Mouse (Mus musculus): ENCODE results near the gene Dennd1a. TPM values are rescaled to one million over a fixed set of nuclear protein-coding genes. Genes with fewer than 3 reads are reported as not detected.

The Dennd1a gene
- polyA plus RNA-seq, 1 experiment = 7.2 TPM

DNA sequence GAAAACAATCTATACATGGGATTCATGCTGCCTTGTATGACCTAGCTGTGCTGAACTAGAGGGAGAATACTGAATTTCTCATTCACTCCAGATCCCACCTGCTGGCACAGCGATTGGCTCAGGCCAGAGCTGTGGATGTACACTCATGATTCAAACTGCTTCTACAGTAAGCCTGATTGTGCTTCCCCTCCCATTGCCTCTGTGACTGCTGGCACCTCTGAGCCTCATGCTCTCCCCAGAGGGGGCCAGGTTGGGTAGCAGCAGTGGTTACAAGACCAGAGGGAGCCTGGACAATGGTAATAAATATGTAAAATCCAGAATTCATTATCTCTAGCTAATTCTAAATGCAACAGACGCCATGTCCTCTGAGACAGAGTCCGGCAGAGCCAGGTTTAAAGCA lies 404.0 kb downstream of the Dennd1a start:
- DNase-seq (ENCODE audit: low spot score) = no peak

DNA sequence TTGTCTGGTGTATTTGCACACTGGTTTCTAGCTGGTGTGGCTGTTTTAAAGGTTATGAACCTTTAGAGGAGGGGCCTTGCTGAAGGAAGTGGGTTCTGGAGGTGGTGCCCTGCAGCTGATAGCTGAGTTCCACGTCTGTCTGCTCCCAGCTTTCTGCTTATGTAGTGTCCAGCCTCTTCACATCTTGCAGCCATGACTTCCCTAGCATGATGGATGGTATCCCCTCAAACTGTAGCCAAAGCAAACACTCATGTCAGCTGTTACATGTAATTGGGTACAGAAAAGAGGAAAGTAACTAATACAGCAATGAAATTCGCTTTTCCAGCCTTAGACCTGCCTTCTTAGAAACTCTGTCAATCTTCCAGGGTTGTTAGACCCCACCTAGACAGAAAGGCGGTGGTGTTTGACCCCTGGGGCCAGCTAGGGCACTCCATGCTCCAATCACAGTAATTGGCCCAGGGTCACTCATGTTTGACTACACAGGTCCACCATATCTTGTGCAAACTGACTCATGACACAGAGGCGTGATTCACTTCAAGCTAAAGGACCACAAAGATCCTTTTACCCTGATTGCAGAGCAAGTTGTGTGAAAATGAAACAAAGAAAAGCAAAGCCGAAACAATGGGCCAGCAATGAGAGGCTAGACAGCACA lies 405.8 kb downstream of the Dennd1a start:
- DNase-seq (ENCODE audit: low spot score) = no peak

DNA sequence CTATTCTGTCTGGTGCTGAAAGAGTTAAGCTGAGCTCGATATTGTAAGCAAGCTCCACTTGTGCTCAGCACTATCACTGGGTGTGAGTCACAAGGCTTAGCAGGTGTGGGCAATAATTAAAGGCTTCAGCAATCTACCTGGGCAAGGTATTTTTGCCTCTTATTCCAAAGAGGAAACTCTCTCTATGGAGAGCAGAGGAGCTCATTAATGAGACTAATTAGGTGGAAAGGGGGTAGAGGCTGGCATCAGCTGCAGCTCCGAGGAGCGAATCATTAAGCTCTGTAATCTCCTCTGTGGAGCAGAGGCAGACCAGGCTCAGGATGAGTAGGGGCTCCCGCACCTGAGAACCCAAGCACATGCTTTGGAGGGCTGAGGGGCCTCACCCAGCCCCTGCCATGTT lies 407.5 kb downstream of the Dennd1a start:
- DNase-seq (ENCODE audit: low spot score) = no peak

DNA sequence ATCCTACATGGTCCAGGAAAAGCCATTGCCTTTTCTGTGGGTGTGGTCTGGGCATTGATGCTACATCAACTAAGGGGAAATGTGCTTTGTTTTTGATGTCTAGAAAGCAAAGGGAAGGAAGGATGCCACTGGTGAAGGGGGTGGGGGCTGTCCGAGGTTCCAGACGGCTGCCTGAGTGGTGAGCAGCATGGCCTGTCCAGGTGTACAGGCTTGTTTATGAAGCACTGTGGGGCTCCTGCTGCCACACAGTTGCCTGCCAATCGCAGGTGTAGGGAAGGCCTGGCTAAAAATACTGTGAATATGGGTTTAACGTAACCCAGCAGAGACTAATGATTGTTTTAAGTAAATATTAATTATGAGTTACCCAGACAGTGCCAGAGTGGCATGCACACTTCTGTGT lies 414.4 kb downstream of the Dennd1a start:
- no peak for DNase-seq (ENCODE audit: low spot score)

DNA sequence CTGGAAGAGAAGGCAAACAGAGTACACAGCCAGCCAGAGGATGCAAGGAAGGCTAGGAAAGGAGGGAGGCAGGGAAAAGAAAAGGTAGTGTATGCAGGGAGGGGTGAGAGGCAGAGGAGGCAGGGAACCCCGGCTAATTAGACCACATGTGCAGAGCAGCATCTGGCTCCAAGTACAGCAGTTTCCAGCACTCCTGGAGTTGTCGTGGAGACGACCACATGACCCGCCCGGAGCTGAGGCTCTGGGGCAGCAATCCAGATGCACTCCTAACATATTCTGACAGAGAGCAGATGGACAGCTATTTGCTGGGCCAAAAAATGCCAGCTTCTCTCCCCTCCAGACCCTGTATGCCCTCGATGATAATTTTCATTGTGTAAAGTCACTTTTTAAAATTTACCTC lies 417.6 kb downstream of the Dennd1a start:
- no peak for DNase-seq (ENCODE audit: low spot score)

DNA sequence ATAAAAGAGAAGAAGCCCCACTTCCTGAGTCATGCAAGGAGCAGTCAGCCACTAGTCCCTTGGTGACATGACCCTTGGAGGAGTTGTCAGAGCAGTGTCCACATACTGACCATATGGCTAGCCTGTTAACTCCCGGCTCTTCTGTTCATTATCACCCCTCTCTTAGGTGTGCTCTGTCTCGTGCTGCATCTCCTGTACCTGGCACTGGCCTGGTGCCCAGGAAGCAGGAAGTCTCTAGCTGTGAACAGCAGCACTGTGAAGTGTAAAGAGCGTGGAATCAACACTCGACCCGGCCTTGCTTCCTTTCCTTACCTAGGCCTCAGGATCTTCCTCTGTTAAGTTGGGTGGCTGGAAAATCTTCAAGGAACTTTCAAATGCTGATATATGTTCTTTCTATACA lies 419.8 kb downstream of the Dennd1a start:
- DNase-seq (ENCODE audit: low spot score) = no peak

DNA sequence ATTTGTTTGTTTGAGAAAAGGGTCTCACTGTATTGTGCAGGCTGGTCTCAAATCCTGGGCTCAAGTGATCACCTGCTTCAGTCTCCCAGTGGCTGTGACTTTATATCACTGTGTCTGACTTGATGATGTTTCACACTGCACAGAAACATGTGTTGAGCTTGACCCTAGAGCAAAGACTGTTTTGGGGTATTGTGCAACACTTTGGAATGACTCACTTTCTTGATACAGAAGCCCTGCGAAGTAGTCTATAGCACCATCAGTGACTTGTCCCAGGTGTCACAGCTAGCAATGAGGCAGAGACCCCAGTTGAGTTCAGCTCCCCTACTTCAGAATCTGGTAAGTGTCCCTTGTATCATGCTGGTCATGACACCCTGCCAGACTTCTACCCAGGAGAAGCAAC lies 429.7 kb downstream of the Dennd1a start:
- no peak for DNase-seq (ENCODE audit: low spot score)

DNA sequence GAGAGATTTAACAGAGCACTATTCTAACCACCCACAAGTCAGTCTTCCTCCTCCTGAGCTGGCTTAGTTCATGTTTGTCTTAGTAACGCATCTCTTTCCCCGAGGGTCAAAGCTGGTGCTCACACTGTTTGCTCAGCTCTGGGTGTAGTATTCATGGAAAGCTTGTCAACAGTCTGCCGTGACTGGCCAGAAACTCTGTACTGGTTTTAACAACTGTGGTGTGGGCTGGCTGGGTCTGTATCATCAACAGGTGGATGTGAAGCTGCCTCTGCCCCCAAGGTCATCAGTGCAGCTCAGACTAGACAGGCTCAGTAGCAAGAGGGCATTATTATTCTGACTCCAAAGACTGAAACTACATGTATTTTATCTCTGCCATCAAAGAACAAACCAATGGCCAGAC lies 430.2 kb downstream of the Dennd1a start:
- no peak for DNase-seq (ENCODE audit: low spot score)

DNA sequence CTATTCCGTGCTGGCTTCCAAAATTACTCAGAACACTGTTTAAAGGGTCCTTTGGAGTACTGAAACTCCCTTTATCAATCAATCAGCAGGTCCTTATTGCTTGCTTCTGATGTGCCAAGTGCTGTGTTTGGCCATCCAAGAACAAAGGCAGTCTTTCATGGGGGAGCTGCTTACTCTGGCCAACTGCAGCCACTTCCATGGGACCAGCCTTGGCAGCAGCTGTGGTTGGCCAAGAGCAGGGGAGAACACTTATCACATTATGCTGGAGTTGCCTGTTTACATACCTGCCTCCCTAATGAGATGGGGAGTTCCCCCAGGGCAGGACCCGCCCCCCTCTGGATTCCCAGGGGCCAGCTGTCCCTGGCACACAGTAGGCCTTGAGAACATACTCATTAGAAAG lies 432.0 kb downstream of the Dennd1a start:
- no peak for DNase-seq (ENCODE audit: low spot score)

DNA sequence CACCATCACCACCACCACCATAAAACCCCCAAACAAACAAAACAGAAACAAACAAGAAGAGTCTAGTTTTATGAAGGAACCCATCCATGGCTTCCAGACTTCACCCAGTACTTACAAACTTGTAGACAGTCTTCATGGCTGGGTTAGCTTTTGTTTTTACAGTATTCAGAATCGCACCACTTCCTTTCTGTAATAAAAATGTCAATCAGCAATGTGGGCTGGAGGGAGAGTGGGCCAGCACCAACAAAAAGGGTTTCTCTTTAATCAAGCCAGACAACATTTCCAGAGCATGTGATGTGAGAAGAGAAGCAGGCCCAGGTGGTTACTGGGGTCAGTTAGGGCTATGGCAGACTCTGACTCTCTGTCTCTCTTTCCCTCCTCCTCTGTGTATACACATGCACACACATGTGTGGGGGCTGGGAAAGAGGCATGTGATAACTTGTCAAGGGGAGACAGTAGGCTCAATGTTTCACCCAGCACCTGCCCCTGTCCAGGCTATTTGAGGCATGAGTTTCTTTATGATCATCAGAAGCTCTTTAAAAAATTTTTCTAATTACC lies 433.2 kb downstream of the Dennd1a start:
- DNase-seq (ENCODE audit: low spot score) = no peak

DNA sequence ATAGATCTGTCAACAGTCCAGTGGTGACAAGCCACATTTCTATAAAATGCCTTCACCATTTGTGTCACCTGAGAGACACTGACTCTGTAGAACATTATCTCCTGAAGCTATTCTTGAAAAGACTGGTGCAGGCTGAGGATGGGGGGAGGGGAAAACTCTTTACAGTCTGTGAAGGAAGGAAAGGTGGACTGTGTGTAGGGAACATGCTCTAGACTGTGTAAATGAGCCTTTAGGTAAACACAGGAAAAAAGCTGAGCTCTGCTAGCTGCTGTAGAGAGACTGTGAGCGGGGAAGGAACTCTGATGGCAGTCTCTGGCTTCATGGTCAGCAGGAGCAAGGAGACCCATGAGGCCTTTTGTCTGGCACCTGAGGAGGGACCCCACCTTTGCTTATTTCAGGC lies 436.6 kb downstream of the Dennd1a start:
- DNase-seq (ENCODE audit: low spot score) = no peak

DNA sequence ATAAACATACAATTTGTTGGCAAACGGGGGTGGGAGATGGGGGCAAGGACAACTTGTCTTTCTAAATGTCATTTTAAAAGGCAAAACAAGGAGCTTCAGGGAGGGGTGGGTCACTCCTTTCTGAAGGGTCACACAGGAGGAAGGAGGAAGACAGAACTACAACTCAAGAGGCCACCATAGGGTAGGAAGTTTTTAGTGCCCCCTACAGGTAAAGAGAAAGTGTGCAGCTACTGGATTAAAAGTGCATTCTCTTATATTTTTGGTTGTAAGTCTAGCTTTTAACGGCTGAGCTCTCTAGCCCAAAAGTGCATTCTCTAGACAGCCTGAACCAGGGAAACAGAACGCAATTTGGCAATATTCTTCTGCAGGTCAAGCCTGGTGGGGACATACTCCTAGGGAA lies 437.8 kb downstream of the Dennd1a start:
- no peak for DNase-seq (ENCODE audit: low spot score)

DNA sequence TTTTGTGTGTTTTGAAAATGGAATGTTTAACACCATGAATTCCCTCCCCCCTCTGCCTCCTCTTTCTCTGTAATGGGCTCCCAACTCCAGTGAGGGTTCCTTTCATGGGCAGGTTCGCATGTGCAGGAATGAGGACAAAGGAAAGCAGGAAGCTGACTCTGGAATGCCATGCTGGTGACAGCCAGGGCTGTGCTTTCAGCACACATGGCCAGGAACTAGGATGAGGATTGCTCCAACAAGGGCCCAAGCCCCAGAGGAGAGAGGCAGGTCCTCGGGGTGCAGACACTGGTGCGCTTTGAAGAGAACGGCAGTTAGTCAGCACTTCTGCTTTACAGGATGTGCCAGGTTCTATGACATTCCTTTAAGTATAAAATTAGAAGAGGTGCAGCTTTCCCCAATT lies 444.5 kb downstream of the Dennd1a start:
- DNase-seq (ENCODE audit: low spot score) = no peak

DNA sequence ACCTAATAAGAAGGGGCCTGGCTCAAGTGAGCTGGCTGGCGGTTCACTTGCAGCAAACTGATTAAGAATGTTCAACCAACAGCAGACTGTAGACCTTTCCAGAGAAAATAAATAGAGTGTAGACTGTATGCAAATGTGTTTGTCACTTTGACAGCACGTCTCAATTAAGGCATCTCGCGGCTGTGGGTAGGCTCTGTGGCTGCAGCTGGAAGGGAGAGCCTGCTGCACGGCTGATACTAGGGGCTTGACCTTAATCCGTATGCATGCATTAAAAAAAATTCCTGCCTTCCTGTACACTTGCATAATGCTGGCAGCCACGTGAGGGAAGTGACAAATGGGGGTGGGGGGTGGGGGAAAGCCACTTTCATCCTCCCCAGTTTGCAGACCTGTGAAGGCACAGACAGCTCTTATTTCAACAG lies 445.0 kb downstream of the Dennd1a start:
- DNase-seq (ENCODE audit: low spot score) = no peak

DNA sequence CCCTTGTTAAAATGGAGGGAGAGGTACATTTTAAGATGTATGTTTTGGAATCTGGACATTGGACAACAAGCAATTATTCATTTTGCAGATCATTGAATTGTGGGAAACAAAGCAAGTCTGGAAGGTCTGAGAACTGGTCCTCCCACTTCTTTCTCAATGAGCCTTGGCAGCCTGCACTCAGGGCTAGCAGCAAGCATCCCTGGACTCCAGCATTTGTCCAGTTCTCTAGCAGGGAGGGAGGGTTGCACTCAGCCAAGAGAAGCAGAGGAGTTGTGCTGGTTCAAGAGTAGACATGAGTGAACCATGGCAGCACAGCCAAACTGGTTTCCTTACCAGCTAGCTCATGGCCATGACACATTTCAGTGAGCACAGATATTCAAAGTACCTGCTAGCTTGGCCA lies 447.3 kb downstream of the Dennd1a start:
- DNase-seq (ENCODE audit: low spot score) = no peak

DNA sequence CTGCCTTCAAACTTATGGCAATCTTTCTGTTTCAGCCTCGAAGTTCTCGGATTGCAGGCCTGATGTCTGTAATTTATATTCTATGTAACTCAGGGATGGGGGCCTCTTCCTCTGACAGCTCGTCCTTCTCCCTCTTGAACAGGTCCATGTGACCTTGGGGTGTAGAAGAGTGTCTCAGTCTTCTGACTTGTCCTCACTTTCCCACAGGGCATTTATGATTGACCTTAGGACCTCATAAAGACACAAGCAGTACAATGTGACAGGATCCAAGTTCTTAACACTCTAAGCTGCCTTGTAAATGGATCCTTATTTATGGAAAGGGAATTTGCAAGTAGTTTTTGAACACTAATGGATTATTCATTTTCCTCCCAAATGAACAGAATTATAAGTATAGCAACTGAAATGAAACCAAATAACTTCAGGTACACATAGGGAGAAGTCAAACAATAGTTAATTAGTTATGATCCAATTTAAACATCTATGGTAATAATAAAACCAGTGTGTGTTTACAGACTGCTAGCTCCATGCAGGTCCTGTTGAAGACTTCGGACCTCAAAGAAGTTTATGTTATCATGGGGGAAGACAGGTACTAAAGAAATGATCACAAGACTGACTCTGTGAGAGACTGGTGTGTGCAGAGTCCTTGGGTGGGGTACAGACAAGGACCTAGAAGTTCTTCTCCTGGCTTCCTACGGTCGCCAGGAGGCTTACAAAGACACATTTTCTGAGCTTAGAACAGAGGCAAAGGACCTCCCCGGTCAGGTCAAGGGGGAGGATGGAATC lies 448.8 kb downstream of the Dennd1a start:
- no peak for DNase-seq (ENCODE audit: low spot score)

DNA sequence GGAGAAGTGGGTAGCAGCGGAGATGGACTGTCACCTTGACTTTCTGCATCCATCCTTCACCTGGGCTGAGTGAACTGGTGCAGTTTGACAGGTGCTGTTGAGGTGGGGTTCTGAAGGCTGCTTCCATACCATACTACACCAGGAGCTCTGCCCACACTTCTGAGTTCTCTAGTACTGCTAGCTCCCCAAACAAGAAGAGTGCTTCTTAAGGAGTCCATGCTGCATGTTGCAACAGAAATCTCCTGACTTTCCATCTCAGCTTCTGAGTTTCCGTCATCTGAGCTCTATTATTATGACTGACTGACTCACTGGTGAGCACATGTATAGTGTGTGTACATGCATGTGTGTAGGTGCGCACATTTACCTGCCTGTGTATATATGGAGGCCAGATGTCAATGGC lies 449.6 kb downstream of the Dennd1a start:
- DNase-seq (ENCODE audit: low spot score) = no peak

DNA sequence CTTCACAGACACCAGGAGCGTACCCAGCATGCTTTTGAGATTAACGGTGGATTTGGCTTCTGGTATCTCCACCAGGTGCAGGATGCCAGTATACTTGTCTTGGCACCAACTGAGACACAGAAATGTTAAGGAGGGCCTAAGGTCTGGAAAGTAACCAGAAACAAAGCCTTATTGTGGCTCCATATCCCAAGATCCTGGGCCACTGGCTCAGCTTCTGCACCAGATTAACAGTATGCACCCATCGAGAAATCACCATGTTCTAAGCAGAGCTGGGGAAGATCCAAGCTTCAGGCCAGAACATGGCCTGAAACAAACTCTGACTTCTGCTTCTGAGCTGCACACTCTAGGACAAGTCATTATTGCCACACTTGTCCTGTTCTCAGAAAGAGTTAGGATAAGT lies 450.3 kb downstream of the Dennd1a start:
- no peak for DNase-seq (ENCODE audit: low spot score)

DNA sequence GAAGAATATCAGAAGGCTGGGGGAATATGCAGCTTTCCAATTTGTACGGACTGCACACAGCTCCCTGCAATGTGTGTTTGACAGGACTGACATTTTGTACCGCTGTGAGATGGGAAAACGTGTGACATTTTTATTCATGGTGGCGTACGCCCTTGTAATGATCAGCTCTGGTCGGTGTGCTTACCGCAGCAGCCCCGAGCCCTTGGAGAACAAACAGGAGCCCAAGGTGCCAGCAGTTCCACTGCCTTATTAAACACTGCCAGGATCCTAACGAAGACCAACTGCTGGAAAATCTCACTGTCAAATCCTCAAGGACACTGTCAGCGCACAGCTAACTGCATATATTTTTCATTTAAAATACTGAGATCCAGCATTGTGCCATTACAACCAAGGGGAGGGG lies 454.9 kb downstream of the Dennd1a start:
- no peak for DNase-seq (ENCODE audit: low spot score)

DNA sequence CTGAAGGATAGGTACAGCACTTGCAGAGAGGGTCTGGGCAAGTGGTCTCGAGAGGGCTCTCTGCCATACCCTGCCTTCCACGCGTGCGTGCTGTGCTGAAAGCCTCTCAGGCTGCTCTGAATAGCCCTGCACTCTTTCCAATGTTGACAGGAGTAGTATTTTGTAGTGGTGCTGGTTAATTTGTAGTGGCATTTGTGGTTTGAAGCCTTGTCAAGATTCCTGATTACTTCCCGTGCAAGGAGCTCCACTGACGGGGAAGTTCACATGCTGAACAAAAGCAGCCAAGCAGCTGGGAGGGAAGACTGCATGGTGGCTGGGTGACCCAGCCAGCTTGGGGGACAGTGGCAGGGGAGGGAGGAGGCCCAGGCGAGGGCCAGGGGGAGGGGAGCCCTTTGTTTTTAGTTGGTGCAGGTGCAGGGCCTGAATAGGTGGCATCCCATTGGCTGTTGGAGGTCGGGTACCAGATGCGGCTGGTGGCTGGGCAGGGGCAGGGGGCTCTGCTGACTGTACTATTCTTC lies 457.4 kb downstream of the Dennd1a start:
- DNase-seq (ENCODE audit: low spot score) = no peak

DNA sequence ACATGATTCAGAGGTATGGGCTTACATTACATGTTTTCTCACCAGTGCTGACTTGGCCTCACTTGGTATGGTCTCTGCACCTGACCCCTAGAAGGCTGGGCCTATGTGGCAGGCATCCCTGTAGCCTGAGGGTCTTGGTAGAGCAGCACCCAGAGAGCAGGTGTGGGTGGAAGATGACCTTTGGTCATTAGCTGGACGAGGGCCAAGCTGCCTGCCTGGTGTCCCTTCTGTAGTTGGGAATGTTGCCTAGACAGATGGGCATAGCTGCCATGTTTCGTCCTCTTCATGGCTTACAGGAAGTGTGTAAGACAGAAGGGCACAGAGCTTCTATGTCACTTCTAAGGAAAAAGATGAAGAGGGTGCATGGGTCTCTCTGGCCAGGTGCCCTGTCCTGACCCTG lies 463.4 kb downstream of the Dennd1a start:
- DNase-seq (ENCODE audit: low spot score) = no peak

DNA sequence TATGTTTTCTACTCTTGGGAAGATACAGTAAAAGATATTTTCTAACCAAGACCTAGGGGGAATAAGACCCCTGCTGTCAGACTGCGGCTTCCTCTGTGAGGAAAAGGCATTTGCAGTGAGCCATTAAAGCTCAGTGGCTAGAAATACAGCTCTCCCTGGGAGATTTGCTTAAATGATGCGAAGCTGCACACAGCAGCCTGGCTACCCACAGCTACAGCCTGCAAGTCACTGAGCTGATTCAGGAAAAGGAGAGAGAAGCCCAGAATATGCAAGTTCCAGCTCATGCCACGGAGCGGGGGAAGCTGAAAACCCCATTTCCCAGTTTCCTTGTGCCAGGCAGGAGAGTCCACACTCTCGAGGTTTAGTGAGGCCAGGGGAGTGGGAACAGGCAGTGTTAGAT lies 465.1 kb downstream of the Dennd1a start:
- no peak for DNase-seq (ENCODE audit: low spot score)

DNA sequence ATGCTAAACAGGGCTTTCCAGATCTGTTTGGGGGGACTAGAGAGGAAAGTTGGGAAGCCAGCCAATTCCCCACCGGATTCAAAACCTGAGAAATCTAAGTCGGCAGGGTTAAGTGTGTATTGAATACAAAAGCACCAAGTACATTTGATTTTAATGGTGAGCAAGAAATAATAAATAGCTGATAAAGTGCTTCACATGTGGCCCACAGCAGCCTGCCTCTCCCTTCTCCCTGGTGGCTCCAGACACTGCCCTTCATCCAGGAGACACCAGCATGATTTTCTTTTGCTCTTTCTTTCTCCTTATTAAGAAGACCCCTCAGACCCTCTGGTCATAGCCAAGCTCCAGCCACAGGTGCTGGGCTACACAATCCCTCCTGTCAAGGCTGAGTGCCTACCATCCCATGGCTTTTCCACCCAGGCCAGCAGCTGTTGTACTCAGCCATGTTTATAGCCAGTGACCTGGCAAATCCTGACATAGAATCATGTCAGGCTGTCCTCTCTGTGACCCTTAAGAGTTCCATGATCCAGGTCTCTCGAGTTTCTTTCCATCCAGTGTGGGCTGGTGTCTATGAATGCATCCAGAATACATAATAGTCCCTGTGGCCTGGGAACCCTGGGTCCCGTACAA lies 467.6 kb downstream of the Dennd1a start:
- DNase-seq (ENCODE audit: low spot score) = no peak

All from urinary bladder, adult 2 months (tissue).